Mouse (Mus musculus): Measurements from ENCODE around the gene Ythdf1. TPM values are rescaled to one million over a fixed set of nuclear protein-coding genes. Genes with fewer than 3 reads are reported as not detected.

Gene Ythdf1
- polyA plus RNA-seq, 1 experiment from 2014 or later: 14.9 TPM

- peak overlapping the region; percentile 70 for H3K9ac ChIP-seq (ENCODE audit: low read length)
- no peaks in the 10 kb centered on the region for H3K9me3 ChIP-seq (ENCODE audit: control insufficient read depth, low read length)
- WGBS: 26% methylated on average over 2 of the region's 2 CpGs
- H3K4me3 ChIP-seq (ENCODE audit: low read length): peak overlapping the region; percentile 62
- peak overlapping the region; percentile 84 for H3K27ac ChIP-seq (ENCODE audit: low read length)
- H3K4me1 ChIP-seq (replicated peaks; ENCODE audit: control insufficient read depth, insufficient read depth, low read length): peaks cover 11% of the 10 kb centered on the region
- H3K4me2 ChIP-seq (ENCODE audit: low read depth, low read length): peak overlapping the region; percentile 66
- no peak for ATAC-seq (ENCODE audit: low read depth)
- H3K27me3 ChIP-seq (ENCODE audit: control insufficient read depth, insufficient read depth, low read depth, low read length): peaks cover 14% of the 10 kb centered on the region
- no peaks in the 10 kb centered on the region for H3K36me3 ChIP-seq (ENCODE audit: control insufficient read depth, insufficient read depth, low read length)
These were observed 32.9 kb upstream of the Ythdf1 start for GRCm38 (mm10) chr2:180953638-180954037.

GRCm38 (mm10) chr2:180952731-180953171 lies 32.0 kb upstream of the Ythdf1 start:
- Histone ChIP-seq H3K4me1 (replicated peaks; ENCODE audit: control insufficient read depth, insufficient read depth, low read length) (peaks cover 11% of the 10 kb centered on the region), H3K9me3 (ENCODE audit: control insufficient read depth, low read length) (no peaks in the 10 kb centered on the region), H3K36me3 (ENCODE audit: control insufficient read depth, insufficient read depth, low read length) (no peaks in the 10 kb centered on the region), H3K9ac (ENCODE audit: low read length) (peak overlapping the region; percentile 70), H3K27me3 (ENCODE audit: control insufficient read depth, insufficient read depth, low read depth, low read length) (peaks cover 14% of the 10 kb centered on the region), H3K4me3 (ENCODE audit: low read length) (peak overlapping the region; percentile 62), H3K4me2 (ENCODE audit: low read depth, low read length) (peak overlapping the region; percentile 66), H3K27ac (ENCODE audit: low read length) (peak overlapping the region; percentile 84)
- 12% methylated on average over 9 of the region's 9 CpGs for WGBS
- ATAC-seq (ENCODE audit: low read depth): peak; percentile 34

- H3K9ac ChIP-seq (ENCODE audit: low read length): no peak overlapping the region
- 9% methylated on average over 1 of the region's 1 CpGs for WGBS
- H3K27me3 ChIP-seq (ENCODE audit: control insufficient read depth, insufficient read depth, low read depth, low read length): peaks cover 10% of the 10 kb centered on the region
- no peak for ATAC-seq (ENCODE audit: low read depth)
- H3K4me2 ChIP-seq (ENCODE audit: low read depth, low read length): no peak overlapping the region
- peaks cover 6% of the 10 kb centered on the region for H3K4me1 ChIP-seq (replicated peaks; ENCODE audit: control insufficient read depth, insufficient read depth, low read length)
- no peaks in the 10 kb centered on the region for H3K36me3 ChIP-seq (ENCODE audit: control insufficient read depth, insufficient read depth, low read length)
- no peaks in the 10 kb centered on the region for H3K9me3 ChIP-seq (ENCODE audit: control insufficient read depth, low read length)
- no peak overlapping the region for H3K27ac ChIP-seq (ENCODE audit: low read length)
- no peak overlapping the region for H3K4me3 ChIP-seq (ENCODE audit: low read length)
These were observed 29.2 kb upstream of the Ythdf1 start for GRCm38 (mm10) chr2:180949947-180950346.

DNA sequence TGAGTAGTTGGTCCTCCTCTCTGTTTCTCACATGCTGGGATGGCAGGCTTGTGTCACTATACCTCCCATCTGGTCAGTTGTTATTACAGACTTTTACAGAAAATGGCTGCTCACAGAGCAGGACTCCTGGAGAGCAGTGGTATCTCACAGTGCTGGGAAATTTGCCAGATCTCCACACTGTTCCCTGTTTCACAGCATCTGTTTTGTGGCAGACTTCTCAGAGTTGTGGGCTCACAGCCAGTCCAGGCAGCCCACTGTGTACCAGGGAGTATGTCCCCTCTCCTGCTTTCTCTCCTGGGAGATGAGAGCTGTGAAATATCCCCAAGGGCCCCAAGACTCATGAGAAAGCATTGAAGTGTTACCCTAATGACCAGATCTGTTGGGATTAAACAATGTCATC lies 21.1 kb upstream of the Ythdf1 start:
- no peak for ATAC-seq (ENCODE audit: low read depth)
- Histone ChIP-seq H3K27ac (ENCODE audit: low read length) (no peak overlapping the region), H3K4me1 (replicated peaks; ENCODE audit: control insufficient read depth, insufficient read depth, low read length) (no peaks in the 10 kb centered on the region), H3K4me3 (ENCODE audit: low read length) (no peak overlapping the region), H3K36me3 (ENCODE audit: control insufficient read depth, insufficient read depth, low read length) (peaks cover 5% of the 10 kb centered on the region; the same call in 1 of the 2 replicates), H3K27me3 (ENCODE audit: control insufficient read depth, insufficient read depth, low read depth, low read length) (no peaks in the 10 kb centered on the region), H3K4me2 (ENCODE audit: low read depth, low read length) (no peak overlapping the region), H3K9ac (ENCODE audit: low read length) (no peak overlapping the region), H3K9me3 (ENCODE audit: control insufficient read depth, low read length) (no peaks in the 10 kb centered on the region)

- H3K4me1 ChIP-seq (replicated peaks; ENCODE audit: control insufficient read depth, insufficient read depth, low read length): no peaks in the 10 kb centered on the region
- no peaks in the 10 kb centered on the region for H3K9me3 ChIP-seq (ENCODE audit: control insufficient read depth, low read length)
- no peak overlapping the region for H3K4me3 ChIP-seq (ENCODE audit: low read length)
- H3K27me3 ChIP-seq (ENCODE audit: control insufficient read depth, insufficient read depth, low read depth, low read length): no peaks in the 10 kb centered on the region
- peaks cover 5% of the 10 kb centered on the region; the same call in 1 of the 2 replicates for H3K36me3 ChIP-seq (ENCODE audit: control insufficient read depth, insufficient read depth, low read length)
- no peak overlapping the region for H3K27ac ChIP-seq (ENCODE audit: low read length)
- H3K9ac ChIP-seq (ENCODE audit: low read length): no peak overlapping the region
- ATAC-seq (ENCODE audit: low read depth): no peak
- no peak overlapping the region for H3K4me2 ChIP-seq (ENCODE audit: low read depth, low read length)
These were observed 19.4 kb upstream of the Ythdf1 start for GRCm38 (mm10) chr2:180940187-180940586.

- Histone ChIP-seq H3K27me3 (ENCODE audit: control insufficient read depth, insufficient read depth, low read depth, low read length) (no peaks in the 10 kb centered on the region), H3K4me1 (replicated peaks; ENCODE audit: control insufficient read depth, insufficient read depth, low read length) (no peaks in the 10 kb centered on the region), H3K27ac (ENCODE audit: low read length) (no peak overlapping the region), H3K36me3 (ENCODE audit: control insufficient read depth, insufficient read depth, low read length) (no peaks in the 10 kb centered on the region), H3K4me3 (ENCODE audit: low read length) (no peak overlapping the region), H3K4me2 (ENCODE audit: low read depth, low read length) (no peak overlapping the region), H3K9ac (ENCODE audit: low read length) (no peak overlapping the region), H3K9me3 (ENCODE audit: control insufficient read depth, low read length) (no peaks in the 10 kb centered on the region)
- 67% methylated on average over 1 of the region's 1 CpGs for WGBS
- ATAC-seq (ENCODE audit: low read depth): no peak
These were observed 11.7 kb upstream of the Ythdf1 start for GRCm38 (mm10) chr2:180932418-180932817.

DNA sequence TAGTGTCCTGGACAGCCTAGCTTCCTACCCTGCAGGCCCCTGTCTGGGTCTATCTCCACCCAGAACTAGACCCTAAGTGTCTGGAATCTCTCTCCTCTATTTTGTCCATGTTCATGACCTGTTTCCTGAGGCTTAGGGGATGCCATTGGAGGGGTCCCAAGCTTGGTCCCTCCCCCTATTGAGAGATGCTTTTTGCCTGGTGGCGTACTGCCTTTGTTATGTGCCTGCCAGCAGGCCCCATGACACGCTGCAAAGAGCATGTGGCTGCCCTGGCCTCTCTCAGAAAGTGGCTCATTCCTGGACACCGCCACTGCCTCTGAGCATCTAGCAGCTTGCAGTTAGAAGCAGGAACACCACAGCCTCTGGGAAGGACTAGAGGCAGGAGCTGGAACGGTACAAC lies 8.0 kb upstream of the Ythdf1 start, which contains the start of gene Birc7:
Gene Birc7 (plus strand): TSS at position 301 of the 400 bp plus-strand sequence.
- ATAC-seq (ENCODE audit: low read depth): no peak
- no peaks in the 10 kb centered on the region for H3K27me3 ChIP-seq (ENCODE audit: control insufficient read depth, insufficient read depth, low read depth, low read length)
- no peak within 1 kb of the TSS for H3K4me2 ChIP-seq (ENCODE audit: low read depth, low read length)
- H3K27ac ChIP-seq (ENCODE audit: low read length): no peak within 1 kb of the TSS
- no peaks in the 10 kb centered on the region for H3K4me1 ChIP-seq (replicated peaks; ENCODE audit: control insufficient read depth, insufficient read depth, low read length)
- 48% methylated on average over 4 of the region's 4 CpGs for WGBS
- no peak within 1 kb of the TSS for H3K9ac ChIP-seq (ENCODE audit: low read length)
- H3K36me3 ChIP-seq (ENCODE audit: control insufficient read depth, insufficient read depth, low read length): no peaks in the 10 kb centered on the region
- H3K9me3 ChIP-seq (ENCODE audit: control insufficient read depth, low read length): no peaks in the 10 kb centered on the region
- no peak within 1 kb of the TSS for H3K4me3 ChIP-seq (ENCODE audit: low read length)

DNA sequence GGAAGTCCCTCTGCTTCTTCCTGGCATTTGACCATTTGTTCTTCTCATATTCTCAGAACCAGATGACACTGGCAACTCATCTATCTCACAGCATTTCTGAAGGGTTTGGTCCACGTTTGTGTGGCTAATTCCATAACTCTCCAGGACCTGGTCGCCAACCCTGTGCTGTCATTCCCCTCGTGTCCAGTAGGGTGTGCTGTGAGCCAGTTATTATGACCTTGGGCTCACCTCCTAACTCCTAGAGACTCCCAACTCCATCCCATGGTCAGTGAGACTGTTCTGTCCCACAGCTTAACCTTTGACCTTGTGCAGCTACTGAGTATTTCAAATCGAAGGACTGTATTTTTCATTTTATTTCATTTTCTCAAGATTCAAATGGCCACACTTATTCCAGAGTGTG lies 4.4 kb upstream of the Ythdf1 start:
- Histone ChIP-seq H3K4me2 (ENCODE audit: low read depth, low read length) (no peak overlapping the region), H3K36me3 (ENCODE audit: control insufficient read depth, insufficient read depth, low read length) (no peaks in the 10 kb centered on the region), H3K4me3 (ENCODE audit: low read length) (no peak overlapping the region), H3K27ac (ENCODE audit: low read length) (no peak overlapping the region), H3K27me3 (ENCODE audit: control insufficient read depth, insufficient read depth, low read depth, low read length) (no peaks in the 10 kb centered on the region), H3K9me3 (ENCODE audit: control insufficient read depth, low read length) (no peaks in the 10 kb centered on the region), H3K9ac (ENCODE audit: low read length) (no peak overlapping the region), H3K4me1 (replicated peaks; ENCODE audit: control insufficient read depth, insufficient read depth, low read length) (no peaks in the 10 kb centered on the region)
- 4% methylated on average over 4 of the region's 4 CpGs for WGBS
- no peak for ATAC-seq (ENCODE audit: low read depth)

DNA sequence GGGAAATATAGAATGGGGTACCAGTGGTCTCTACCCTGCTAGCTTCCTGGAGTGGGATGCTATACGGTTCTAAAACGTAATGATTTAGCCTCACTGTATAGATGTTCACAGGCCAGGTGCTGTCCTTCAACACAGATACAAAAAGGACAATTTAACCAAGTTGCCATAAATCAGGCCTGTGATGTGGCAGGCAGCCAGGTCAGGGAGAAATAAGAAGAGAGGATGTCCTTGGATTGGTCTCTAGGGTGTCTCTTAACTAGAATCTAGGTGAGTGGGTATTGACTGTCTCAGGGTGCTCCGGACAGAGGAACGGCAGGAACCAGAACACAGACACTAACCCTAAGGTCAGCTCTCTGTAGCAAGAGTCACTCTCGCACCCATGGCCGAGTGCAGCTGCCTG lies 2.0 kb upstream of the Ythdf1 start:
- no peak overlapping the region for H3K4me3 ChIP-seq (ENCODE audit: low read length)
- H3K27ac ChIP-seq (ENCODE audit: low read length): no peak overlapping the region
- no peak for ATAC-seq (ENCODE audit: low read depth)
- WGBS: 81% methylated on average over 6 of the region's 6 CpGs
- H3K27me3 ChIP-seq (ENCODE audit: control insufficient read depth, insufficient read depth, low read depth, low read length): no peaks in the 10 kb centered on the region
- H3K4me2 ChIP-seq (ENCODE audit: low read depth, low read length): no peak overlapping the region
- H3K9ac ChIP-seq (ENCODE audit: low read length): no peak overlapping the region
- peaks cover 7% of the 10 kb centered on the region for H3K4me1 ChIP-seq (replicated peaks; ENCODE audit: control insufficient read depth, insufficient read depth, low read length)
- H3K36me3 ChIP-seq (ENCODE audit: control insufficient read depth, insufficient read depth, low read length): peaks cover 7% of the 10 kb centered on the region; the same call in 1 of the 2 replicates
- H3K9me3 ChIP-seq (ENCODE audit: control insufficient read depth, low read length): no peaks in the 10 kb centered on the region

Measured in lung, embryonic 16.5 days (tissue).